Mouse (Mus musculus): ENCODE data around the gene 4930402H24Rik.

Gene 4930402H24Rik

DNA sequence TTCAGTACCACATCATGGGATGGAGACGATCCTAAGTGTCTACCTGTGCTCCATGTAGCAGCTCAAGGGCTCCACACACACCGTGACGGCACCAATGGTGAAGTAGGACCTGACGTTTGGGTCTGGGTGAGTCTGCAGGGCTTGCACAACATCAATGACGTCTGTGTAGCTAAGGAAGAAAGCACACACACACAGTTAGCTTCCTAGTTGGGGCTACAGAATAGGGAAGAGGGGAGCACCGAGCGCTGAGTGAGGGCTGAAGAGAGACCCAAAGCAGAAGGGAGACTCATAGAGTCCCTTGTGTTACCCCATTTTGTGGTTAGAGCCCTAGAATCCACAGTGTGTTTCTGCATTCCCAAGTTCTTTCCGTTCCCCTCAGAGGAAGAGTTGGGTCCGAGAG lies 175.5 kb downstream of the 4930402H24Rik start:
- no peak for DNase-seq (ENCODE audit: low spot score)

- DNase-seq (ENCODE audit: low spot score): peak; percentile 63
Observed at GRCm38 (mm10) chr2:130728906-130729585, 177.2 kb downstream of the 4930402H24Rik start.

DNA sequence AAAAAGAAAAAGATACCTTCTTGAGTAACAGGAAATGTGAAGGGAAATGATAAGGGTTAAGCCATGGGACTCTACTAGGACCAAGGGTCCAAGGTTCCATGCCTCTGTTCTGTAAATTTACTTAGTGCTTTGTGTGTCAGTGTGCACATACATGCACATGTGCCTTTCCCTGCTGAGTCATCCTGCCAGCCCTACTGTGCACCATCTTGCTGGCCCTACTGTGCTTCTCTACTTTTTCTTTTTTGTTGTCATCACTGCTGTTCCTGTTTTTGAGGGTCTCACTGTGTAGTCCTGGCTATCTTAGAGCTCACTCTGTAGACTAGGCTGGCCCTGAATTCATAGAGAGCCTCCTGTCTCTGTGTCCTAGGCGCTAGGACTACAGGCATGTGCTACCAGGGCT lies 178.5 kb downstream of the 4930402H24Rik start:
- no peak for DNase-seq (ENCODE audit: low spot score)

DNA sequence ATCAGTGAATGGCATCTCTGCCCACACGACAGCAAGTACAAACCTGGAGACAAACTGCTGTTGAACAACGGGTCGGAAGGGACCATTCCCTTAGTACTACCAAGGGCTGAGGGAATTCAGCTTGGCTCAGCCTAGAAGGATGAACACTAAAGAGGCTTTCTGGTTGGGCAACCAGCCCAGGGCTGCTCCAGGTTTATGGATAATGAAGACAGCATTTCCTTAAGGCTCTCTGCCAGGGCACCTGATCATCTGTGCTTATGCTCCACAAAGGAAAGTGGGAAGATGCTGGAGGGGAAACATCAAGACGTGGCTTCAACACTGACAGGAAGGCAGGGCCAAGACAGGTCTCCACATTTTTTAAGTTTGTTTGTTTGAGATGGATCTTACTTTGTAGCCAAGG lies 181.8 kb downstream of the 4930402H24Rik start:
- no peak for DNase-seq (ENCODE audit: low spot score)

- DNase-seq (ENCODE audit: low spot score): no peak
Observed at GRCm38 (mm10) chr2:130717951-130718350, 188.3 kb downstream of the 4930402H24Rik start.

- no peak for DNase-seq (ENCODE audit: low spot score)
Observed at GRCm38 (mm10) chr2:130707057-130707456, 199.1 kb downstream of the 4930402H24Rik start.

GRCm38 (mm10) chr2:130706602-130707001 lies 199.6 kb downstream of the 4930402H24Rik start:
- no peak for DNase-seq (ENCODE audit: low spot score)

- DNase-seq (ENCODE audit: low spot score): peak; percentile 12
Observed at GRCm38 (mm10) chr2:130705178-130705577, 201.0 kb downstream of the 4930402H24Rik start.

DNA sequence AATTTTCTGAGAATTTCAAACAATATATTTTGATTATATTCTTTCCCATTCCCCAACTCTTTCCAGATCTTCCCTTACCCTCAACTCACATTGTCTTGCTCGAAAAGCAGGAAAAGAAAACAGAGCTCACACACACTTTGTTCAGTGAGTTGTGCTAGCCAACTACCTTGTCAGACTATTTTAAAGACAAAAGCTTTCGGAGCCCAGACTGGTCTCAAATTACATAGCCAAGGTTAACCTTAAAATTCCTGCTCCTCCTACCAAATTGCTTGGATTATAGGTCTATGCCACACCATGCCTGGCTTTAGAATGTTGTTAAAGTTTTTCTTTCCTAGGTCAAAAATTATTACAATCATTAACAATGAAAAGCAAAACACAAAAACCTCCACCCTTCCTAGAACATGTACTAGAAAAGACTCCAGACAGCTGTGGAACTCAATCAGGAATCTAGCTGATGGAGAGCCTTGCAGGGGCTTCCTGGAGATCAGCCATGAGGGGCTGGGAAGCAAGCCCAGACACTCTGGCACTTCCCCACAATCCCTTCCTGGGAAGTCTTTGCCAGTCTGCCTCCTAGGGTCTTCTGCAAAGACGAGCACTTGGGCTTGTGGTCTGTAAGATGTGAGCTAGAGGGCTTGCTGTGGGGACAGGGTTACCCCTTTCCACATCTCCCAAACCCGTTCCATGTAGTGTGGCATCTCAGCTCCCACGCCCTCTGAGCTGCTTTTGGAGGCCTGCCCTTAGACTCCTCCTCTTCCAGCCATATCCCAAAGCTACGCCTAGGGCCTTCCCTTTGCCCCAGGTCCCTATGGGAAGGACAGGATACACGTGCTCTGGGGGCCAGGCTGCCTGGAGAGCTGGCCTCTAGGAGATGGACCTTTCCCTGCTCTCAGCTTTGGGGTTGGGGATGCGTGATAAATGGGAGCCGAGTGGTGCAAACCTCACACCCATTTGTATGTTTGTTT lies 201.9 kb downstream of the 4930402H24Rik start:
- peak; percentile 49 for DNase-seq (ENCODE audit: low spot score)

DNA sequence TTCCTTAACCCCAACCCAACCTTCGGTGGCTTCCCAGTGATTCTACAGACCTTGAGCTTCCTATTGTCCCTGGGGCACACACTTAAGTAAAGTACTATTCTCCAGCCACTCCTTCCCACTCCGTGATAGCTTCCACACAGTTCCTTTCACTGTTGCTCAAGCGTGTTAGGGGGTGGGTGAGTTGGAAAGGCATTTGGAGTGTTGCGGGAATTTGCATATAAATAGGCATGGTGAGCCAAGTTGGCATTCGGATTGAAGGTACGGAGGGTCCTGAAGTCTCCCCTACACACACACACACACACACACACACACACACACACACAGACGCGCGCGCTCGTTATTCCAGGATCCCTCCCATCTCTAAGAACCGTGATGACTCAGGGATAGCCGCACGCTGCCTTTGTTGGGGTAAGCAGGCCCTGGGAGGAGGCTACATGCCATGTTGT lies 208.4 kb downstream of the 4930402H24Rik start:
- no peak for DNase-seq (ENCODE audit: low spot score)

DNA sequence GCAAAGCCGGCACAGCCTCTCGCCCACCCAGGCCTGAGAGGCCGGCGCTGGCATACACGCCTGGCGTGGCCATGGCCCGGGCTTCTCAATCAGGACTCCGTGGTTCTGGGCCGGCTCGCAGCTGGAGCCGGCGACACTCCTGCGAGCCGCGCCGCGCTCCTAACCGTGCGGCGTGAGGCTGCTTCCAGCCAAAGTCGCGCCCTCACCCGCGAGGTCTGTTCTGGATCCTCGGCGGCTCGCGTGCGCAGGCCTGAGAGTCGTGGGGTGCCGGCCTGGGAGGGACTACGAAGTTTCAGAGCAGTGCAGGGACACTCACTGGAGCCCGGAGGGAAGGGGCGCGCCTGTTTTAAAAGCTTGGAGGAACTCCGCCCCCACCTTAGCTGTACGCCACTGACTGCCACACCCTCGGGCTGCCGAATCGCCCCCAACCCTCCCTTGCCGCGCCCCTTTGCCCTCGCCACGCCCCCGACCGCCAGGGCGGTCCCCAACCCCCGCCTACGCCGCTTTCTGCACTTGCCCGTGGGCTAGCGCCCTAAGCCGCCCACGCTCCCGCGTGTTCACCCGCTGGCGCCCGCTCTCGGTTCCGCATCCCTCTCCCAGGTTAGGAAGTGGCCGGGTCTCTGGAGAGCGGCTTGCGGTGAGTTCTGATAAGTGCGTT lies 208.9 kb downstream of the 4930402H24Rik start, which contains the start of gene Slc4a11:
Slc4a11 (minus strand) TSS at position 367 of the 658 bp plus-strand sequence.
- DNase-seq (ENCODE audit: low spot score): no peak

- no peak for DNase-seq (ENCODE audit: low spot score)
Observed at GRCm38 (mm10) chr2:130696700-130697152, 209.5 kb downstream of the 4930402H24Rik start.

GRCm38 (mm10) chr2:130693563-130693962 lies 212.6 kb downstream of the 4930402H24Rik start:
- no peak for DNase-seq (ENCODE audit: low spot score)

DNA sequence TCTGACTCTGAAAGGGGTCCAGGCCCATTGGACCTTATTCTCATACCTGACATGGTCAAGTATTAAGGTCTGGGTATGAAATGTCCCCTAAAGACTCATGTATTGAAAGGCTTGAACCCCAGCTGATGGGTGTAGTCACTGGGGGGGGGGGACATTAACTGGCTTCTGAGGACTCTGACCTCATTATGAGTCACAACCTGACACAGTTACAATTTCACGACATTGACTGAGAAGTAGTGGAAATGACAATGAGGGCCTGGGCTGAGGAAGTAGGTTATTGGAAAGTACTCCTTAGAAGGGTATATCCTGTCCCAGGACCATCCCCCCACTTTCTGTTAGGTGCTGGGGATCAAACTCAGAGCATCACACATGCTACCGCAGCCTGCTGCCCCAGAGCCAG lies 217.2 kb downstream of the 4930402H24Rik start:
- no peak for DNase-seq (ENCODE audit: low spot score)

DNA sequence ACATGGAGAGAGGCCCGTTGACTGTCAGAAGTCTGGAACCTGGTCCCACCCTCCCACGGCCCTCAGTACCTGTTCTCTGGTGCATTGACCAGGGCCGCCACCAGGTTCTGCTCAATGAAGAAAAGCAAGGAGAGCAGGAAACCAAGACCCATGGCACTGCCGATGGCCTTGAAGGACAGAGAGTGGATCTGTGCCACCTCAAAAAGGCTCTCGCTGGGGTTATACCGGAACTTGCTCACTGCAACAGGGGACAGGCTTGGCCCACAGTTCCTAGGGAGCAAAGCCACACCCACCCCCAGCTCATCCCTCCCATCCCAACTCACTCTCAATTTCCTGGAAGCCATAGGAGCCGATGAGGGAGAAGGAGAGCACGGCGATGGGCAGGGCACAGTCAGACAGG lies 220.8 kb downstream of the 4930402H24Rik start:
- no peak for DNase-seq (ENCODE audit: low spot score)

DNA sequence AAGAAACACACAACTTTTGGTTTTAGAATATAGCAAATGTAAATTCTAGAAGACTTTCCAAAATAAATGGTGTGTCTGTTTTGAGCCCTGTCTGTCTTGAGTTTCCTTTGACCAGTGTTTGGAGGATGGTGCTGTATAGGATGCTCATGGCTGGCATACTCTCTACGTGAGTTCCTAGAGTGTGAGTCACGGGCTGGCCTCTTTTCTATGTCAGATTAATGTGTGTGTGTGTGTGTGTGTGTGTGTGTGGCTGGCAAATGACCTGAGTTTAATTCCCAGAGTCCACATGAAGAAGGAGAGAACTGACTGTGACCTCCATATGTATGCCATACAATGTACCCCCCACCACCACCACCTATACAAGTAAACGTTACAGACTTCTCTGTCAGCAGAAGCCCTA lies 224.7 kb downstream of the 4930402H24Rik start:
- DNase-seq (ENCODE audit: low spot score): no peak

DNA sequence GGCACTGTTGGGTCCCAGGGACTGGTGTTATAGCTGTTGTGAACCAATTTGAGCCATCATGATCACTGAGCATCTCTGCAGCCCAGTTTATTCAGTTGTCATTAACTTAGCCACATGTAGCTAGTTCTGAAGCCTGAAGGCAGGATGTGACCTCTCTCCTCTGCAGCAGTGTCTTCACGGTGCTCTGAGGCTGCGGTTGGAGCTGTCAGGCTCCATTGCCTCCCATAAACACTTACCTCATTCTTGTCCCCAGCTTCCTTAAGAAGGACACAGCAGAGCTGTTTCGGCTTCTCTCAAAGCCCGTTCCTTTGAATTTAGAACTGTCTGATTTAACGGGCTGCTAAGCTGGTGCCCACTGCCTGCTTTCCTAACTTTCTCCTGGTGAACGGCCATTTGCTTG lies 226.3 kb downstream of the 4930402H24Rik start:
- DNase-seq (ENCODE audit: low spot score): no peak

GRCm38 (mm10) chr2:130679154-130679553 lies 227.1 kb downstream of the 4930402H24Rik start:
- DNase-seq (ENCODE audit: low spot score): no peak

DNA sequence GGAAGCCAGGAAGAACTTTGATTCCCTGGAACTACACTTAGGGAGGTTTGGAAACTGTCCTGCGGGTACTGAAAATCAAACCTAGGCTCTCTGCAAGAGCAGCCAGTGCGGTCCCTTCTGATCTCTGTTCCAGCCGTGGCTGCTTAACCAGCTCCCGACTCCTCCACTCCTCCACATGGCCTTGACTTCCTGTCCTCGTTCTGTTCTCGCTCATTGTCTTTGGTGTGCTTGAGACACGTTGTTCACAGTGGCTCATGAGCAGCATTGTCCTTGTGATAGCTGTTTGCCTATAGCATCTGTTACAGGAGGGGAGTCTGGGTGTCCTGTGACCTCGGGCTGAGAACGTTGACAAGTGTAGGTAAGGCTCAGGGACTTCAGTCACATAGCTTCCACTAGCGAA lies 229.0 kb downstream of the 4930402H24Rik start:
- DNase-seq (ENCODE audit: low spot score): no peak

DNA sequence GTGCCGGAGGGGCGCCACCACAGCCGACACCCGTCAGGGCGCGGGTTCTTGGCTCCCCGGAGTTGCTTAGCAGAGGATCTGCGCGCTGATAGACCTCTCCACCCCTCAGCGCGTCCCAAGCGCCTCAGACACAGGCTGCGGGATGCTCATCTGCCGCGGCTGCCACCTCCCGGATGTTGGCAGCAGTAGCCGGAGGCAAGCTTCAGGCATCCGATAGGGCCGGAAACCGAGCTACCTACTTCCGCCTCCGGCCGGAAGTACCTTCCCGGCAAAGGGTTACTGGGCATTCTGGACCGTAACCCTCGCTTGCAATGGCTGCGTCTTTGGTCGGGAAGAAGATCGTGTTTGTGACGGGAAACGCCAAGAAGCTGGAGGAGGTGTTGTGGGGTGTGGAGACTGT lies 238.6 kb downstream of the 4930402H24Rik start, which contains the start of gene Itpa:
Itpa (plus strand) TSS at position 52 of the 400 bp plus-strand sequence.
- DNase-seq (ENCODE audit: low spot score): peak; percentile 93

DNA sequence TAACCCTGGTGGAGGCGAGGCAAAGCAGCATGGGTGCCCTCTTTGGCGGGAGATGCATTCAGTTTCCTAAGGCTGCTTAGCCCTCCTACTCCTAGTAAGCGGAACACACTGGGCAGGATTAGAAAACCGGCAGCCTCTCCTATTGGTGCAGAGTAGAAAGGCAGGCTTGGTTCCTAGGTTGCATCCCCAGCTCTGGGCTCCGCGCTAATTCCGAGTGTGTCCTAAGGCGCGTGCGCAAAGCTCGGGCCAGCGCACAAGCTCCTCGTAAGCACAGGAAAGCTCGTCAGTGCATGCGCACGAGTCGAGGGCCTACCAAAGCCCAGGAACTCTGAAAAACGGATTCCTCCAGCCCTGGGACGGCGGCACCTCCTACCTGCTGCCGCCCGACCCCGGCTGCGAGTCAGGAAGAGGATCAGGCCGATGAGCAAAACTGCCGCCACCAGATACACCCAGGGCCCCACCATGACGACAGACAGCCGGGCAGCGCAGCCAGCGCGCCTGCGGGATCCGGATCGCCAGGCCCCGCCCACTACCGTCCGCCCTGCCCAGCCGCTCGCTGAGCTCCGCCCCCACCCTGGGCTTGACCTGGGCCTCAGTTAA lies 242.0 kb downstream of the 4930402H24Rik start, which contains the start of gene Ddrgk1:
Ddrgk1 (minus strand) TSS at position 558 of the 600 bp plus-strand sequence.
- peak; percentile 98 for DNase-seq (ENCODE audit: low spot score)

- no peak for DNase-seq (ENCODE audit: low spot score)
Observed at GRCm38 (mm10) chr2:130663342-130663741, 242.9 kb downstream of the 4930402H24Rik start.
